Mouse (Mus musculus) liver, adult 2 months (tissue): ENCODE data around the gene Dusp14. TPM values are rescaled to one million over a fixed set of nuclear protein-coding genes. Genes with fewer than 3 reads are reported as not detected.
A peak's percentile ranks its signal among the peaks of the same experiment; 100 is the strongest.

Source experiments
- DNase-seq: peaks from one replicate; pipeline ENCODE4 v3.0.0-alpha.2; 2011; ENCODE audit warnings: low read depth, low spot score; ENCODE audit errors: extremely low read depth
- H3K27ac ChIP-seq: fragments of 200-500 bp; replicated peaks from 2 replicates; pipeline ENCODE4 v1.5.1; 2012; ENCODE audit warnings: low read depth, mild to moderate bottlenecking, control low read depth, inconsistent platforms, low read length; ENCODE audit not compliant: insufficient read depth
- H3K27me3 ChIP-seq: fragments of 200-500 bp; 2 replicates; pipeline ENCODE4 v1.6.1; 2012; ENCODE audit warnings: mild to moderate bottlenecking, moderate library complexity, low read length, inconsistent platforms; ENCODE audit not compliant: control insufficient read depth, insufficient read depth
- H3K36me3 ChIP-seq: fragments of 200-500 bp; 2 replicates; pipeline ENCODE4 v1.6.1; 2012; ENCODE audit warnings: low read length, inconsistent platforms; ENCODE audit not compliant: control insufficient read depth, insufficient read depth
- H3K4me1 ChIP-seq: fragments of 200-500 bp; 2 replicates; pipeline ENCODE4 v1.6.1; 2011; ENCODE audit warnings: low read length; ENCODE audit not compliant: control insufficient read depth, insufficient read depth
- H3K4me3 ChIP-seq: fragments of 200-500 bp; 2 replicates; pipeline ENCODE4 v1.5.1; 2011; ENCODE audit warnings: low read depth, mild to moderate bottlenecking, control low read depth, low read length, moderate library complexity; ENCODE audit not compliant: insufficient read depth
- H3K79me2 ChIP-seq: fragments of 200-500 bp; 2 replicates; pipeline ENCODE4 v1.6.1; 2012; ENCODE audit warnings: inconsistent platforms, mild to moderate bottlenecking, low read length, moderate library complexity; ENCODE audit not compliant: control insufficient read depth, insufficient read depth
- H3K9ac ChIP-seq: fragments of 200-500 bp; 2 replicates; pipeline ENCODE4 v1.6.1; 2012; ENCODE audit warnings: low read depth, mild to moderate bottlenecking, control low read depth, inconsistent platforms, low read length
- CTCF ChIP-seq: fragments of 200-500 bp; IDR thresholded peaks from 2 replicates; pipeline ENCODE4 v1.5.1; 2011; ENCODE audit warnings: low read depth, low read length, control low read depth
- POLR2A ChIP-seq: fragments of 200-500 bp; IDR thresholded peaks from 2 replicates; pipeline ENCODE4 v1.6.1; 2011; ENCODE audit warnings: low read length, control low read depth; ENCODE audit not compliant: insufficient read depth; ENCODE audit errors: extremely low read depth
- WGBS: fragments of 180-500 bp; shearing (Covaris S2); methylation state at CpG from one replicate; pipeline ENCODE4 v1.1.7; 2018; 5-methylcytosine and 5-hydroxymethylcytosine counted together
- polyA plus RNA-seq: library from polyadenylated mRNA; depleted of rRNA; stranded (reverse); fragments of >200 nt; gene quantifications from 2 replicates; pipeline ENCODE4 v1.2.3, GENCODE M21; 2012
- total RNA-seq: library from RNA; depleted of rRNA; stranded (reverse); fragments of >200 nt; gene quantifications from 2 replicates; pipeline ENCODE4 v1.2.3, GENCODE M21; 2014

Dusp14 gene
- total and polyA plus RNA-seq, 2 experiments = 0.83 to 4.5 TPM

DNA sequence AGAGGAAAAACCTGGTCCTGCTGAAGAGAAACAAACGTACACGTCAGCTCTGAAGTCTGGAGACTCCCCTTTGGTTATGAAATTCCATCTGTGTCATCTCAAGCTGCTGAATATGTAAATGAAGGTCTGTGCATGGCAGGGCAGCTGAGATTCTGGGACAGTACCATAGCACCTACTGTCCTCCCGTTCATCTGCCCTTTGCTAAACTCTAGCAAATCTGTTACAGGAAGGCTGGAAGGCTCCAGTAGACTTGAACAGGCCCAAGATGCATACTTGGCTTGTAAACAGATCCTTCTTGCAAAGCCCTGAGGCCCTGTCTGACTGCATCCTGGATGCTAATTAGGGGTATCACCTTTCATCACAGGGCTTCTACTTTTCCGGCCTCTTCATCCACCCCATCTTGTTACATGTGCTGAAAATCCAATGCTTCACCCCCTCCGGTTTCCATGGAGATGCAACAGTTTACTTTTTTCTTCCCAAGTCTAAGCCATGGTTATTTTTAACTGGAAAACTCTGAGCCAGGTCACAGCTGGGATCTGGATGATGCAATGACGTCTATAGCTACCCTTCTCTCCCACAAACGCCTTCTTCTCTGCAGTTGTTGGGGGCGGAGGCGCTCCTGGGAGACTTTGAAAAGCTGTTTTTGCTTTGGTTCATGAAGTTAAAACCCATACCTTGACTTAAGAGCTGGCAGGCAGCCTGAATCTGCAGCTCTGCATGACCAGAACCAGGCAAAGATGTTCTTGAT, 4.0 kb upstream of the Dusp14 start:
- no peak overlapping the region for H3K4me3 ChIP-seq
- WGBS = 42% methylated on average over 9 of the region's 9 CpGs
- no peak for DNase-seq
- H3K4me1 ChIP-seq = no peaks in the 10 kb centered on the region; the same call in 1 of the 2 replicates
- no peaks in the 10 kb centered on the region for H3K36me3 ChIP-seq
- no peak overlapping the region for H3K9ac ChIP-seq
- H3K27ac ChIP-seq = no peak overlapping the region
- no peaks in the 10 kb centered on the region for H3K79me2 ChIP-seq
- no peak for TF ChIP-seq CTCF
- no peak for TF ChIP-seq POLR2A
- H3K27me3 ChIP-seq = no peaks in the 10 kb centered on the region

DNA sequence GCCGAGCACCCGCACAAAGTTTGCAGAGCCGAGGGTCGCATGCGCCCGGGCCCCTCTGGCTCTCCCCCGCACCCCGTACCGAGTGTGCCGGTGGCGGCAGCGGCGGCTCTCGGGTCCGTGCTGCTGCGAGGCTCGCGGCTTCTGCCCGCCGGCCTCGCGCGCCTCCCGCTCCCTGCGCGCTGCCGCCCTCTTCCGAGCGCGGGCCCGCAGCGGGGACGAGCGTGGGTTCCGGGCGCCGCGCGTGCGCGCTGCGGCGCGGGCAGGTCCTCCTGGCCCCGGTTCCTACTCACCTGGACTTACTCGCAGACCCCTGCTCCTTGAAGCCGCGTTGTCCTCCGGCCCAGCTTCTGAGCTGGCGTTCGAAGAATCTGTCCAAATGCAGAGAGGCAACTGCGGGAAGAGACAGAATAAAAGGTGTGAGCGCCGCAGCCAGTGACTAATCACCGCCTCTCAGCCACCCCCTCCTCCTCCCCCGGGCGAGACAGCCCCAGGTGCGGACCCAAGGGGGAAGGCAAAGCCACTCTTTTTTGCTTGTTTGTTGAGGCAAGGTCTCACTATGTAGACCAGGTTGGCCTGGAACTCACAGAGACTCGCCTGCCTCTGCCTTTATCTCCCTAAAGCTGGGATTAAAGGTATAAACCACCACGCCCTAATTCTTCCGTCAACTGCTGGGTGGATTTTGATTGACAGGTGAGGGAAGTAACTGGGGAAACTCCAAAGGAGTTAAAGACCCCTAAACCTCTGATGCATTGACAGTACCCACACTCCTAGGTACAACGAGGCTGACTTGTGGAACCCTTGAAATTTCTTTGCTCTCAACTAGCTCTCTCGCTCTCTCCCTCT, 649 bp downstream of the Dusp14 start:
- peak overlapping the region; percentile 70 for H3K4me3 ChIP-seq
- peak overlapping the region; percentile 78 for H3K9ac ChIP-seq
- 3% methylated on average over 61 of the region's 63 CpGs for WGBS
- H3K36me3 ChIP-seq = no peaks in the 10 kb centered on the region
- H3K79me2 ChIP-seq = no peaks in the 10 kb centered on the region
- no peak overlapping the region for H3K27ac ChIP-seq
- H3K4me1 ChIP-seq = peaks cover 5% of the 10 kb centered on the region; the same call in 1 of the 2 replicates
- peak; percentile 23 for DNase-seq
- H3K27me3 ChIP-seq = no peaks in the 10 kb centered on the region; the same call in 1 of the 2 replicates
- TF ChIP-seq POLR2A (no peak), CTCF (no peak)

DNA sequence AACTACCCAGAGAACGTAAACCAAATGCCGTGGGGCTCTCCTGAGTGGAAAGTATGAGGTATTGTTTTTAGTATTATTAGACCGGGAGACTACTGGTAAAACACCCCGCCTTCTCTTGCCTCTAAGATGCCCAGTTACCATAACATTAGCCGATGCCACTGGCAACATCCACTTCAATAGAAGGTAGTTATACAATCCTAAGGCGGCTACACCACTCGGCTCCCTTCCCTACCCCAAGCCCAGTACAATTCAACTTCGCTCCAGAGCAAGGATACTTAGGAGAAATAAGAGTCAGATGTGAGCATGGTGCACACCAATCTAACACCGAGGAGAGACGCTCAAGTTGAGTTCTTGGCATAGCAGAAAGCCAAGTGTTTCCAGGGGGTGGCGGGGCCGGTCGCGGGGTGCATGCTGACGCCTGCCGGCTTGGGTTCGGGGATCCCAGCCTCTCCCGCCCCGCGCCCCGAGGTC, 1.3 kb downstream of the Dusp14 start:
- TF ChIP-seq POLR2A (no peak), CTCF (no peak)
- H3K27me3 ChIP-seq = no peaks in the 10 kb centered on the region; the same call in 1 of the 2 replicates
- no peak overlapping the region for H3K27ac ChIP-seq
- WGBS = 7% methylated on average over 21 of the region's 21 CpGs
- H3K9ac ChIP-seq = peak overlapping the region; percentile 78
- DNase-seq = no peak
- peaks cover 5% of the 10 kb centered on the region; the same call in 1 of the 2 replicates for H3K4me1 ChIP-seq
- H3K79me2 ChIP-seq = no peaks in the 10 kb centered on the region
- peak overlapping the region; percentile 70 for H3K4me3 ChIP-seq
- no peaks in the 10 kb centered on the region for H3K36me3 ChIP-seq

DNA sequence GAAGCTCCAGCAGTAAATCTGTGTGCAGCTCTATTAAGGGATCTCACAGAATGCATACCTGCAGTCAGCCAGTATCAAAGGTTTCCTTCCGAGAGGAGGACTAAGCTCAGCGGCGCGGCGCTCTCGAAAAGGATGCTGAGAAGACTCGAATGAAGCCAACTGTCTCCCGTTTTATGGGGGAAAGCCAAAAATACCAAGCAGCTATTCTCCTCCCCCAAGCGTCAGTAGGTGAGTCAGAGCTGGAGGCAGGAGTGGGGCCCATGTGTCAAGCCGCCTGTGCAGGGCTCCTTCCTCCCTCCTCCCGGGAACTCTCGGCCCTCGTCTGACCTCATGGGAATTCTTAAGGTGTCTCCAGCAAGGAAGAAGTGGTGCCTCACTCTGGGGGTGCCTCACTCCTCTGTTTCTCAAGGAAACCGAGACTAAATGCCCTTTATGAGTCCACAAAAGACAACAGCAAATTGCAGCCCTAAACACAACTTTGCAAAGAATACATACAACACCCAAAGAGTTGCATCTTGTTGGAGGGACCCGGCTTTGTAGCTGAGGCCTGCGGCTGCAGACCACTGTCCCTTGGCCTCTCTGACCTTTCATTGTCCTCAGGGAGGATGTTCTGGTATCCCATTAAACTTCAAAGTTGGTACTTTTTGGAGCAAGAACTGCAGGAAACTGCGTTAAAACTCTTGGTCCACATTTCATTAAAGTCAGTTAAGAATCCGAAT, 2.0 kb downstream of the Dusp14 start:
- no peaks in the 10 kb centered on the region for H3K79me2 ChIP-seq
- H3K4me3 ChIP-seq = no peak overlapping the region
- H3K4me1 ChIP-seq = peaks cover 5% of the 10 kb centered on the region; the same call in 1 of the 2 replicates
- no peak overlapping the region for H3K9ac ChIP-seq
- H3K27ac ChIP-seq = no peak overlapping the region
- no peaks in the 10 kb centered on the region; the same call in 1 of the 2 replicates for H3K27me3 ChIP-seq
- no peak for DNase-seq
- WGBS = 39% methylated on average over 18 of the region's 18 CpGs
- no peak for TF ChIP-seq CTCF
- no peak for TF ChIP-seq POLR2A
- no peaks in the 10 kb centered on the region for H3K36me3 ChIP-seq

DNA sequence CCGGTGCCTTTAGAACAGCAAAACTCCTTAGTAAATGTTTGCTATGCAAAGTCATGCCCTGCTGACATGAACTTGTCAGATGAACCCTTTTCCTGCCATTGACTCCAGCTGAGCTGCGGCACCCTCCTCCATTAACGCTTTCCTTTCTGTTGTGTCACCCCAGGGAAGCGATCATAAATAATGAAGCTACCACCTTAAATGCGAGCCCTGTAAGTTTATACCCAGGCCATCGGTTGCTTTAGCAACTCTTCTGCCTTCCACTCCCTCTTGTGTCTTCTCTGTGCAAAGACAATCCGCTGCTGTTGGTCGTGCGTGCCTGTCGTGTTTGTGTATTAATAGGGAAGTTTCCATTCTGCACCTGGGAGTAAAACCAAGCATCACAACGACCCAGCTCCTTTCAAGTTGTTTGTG, 3.0 kb downstream of the Dusp14 start:
- peaks cover 5% of the 10 kb centered on the region; the same call in 1 of the 2 replicates for H3K4me1 ChIP-seq
- no peaks in the 10 kb centered on the region for H3K79me2 ChIP-seq
- peak; percentile 68 for DNase-seq
- H3K9ac ChIP-seq = no peak overlapping the region
- H3K27ac ChIP-seq = no peak overlapping the region
- TF ChIP-seq POLR2A = no peak
- TF ChIP-seq CTCF = peak; percentile 18; the same call in 1 of the 2 replicates
- H3K27me3 ChIP-seq = no peaks in the 10 kb centered on the region; the same call in 1 of the 2 replicates
- H3K4me3 ChIP-seq = no peak overlapping the region
- WGBS = 3% methylated on average over 11 of the region's 11 CpGs
- no peaks in the 10 kb centered on the region for H3K36me3 ChIP-seq
